Mouse (Mus musculus) frontal cortex, postnatal 10 days (tissue): ENCODE results near the gene Meis2.
A peak's percentile ranks its signal among the peaks of the same experiment; 100 is the strongest.

Experiments
- DNase-seq, 2 experiments: peaks; one replicate each; pipeline ENCODE4 v3.0.0; 2022; ENCODE audit warnings: low spot score in 2 of 2, mixed read lengths in 1 of 2

Gene Meis2

GRCm38 (mm10) chr2:115857123-115858080 lies 208.2 kb downstream of the Meis2 start:
- no peak for DNase-seq

GRCm38 (mm10) chr2:115856401-115857073 lies 209.1 kb downstream of the Meis2 start:
- no peak for DNase-seq

- peak; percentile 72 to 86 for DNase-seq
Measured at GRCm38 (mm10) chr2:115855511-115856400, 209.9 kb downstream of the Meis2 start.

- DNase-seq: no peak
Measured at GRCm38 (mm10) chr2:115854828-115855311, 210.8 kb downstream of the Meis2 start.

- DNase-seq: no peak
Measured at GRCm38 (mm10) chr2:115854007-115854827, 211.4 kb downstream of the Meis2 start.

- no peak for DNase-seq
Measured at GRCm38 (mm10) chr2:115853221-115853620, 212.4 kb downstream of the Meis2 start.

- peak; percentile 62 to 63 for DNase-seq
Measured at GRCm38 (mm10) chr2:115852615-115853014, 213.0 kb downstream of the Meis2 start.

- no peak for DNase-seq
Measured at GRCm38 (mm10) chr2:115852109-115852508, 213.5 kb downstream of the Meis2 start.

- no peak for DNase-seq
Measured at GRCm38 (mm10) chr2:115850961-115851360, 214.7 kb downstream of the Meis2 start.

- DNase-seq: no peak
Measured at GRCm38 (mm10) chr2:115842821-115843220, 222.8 kb downstream of the Meis2 start.

- no peak for DNase-seq
Measured at GRCm38 (mm10) chr2:115836034-115836433, 229.6 kb downstream of the Meis2 start.

GRCm38 (mm10) chr2:115822361-115822760 lies 243.3 kb downstream of the Meis2 start:
- DNase-seq: peak in 1 of 2 experiments; percentile 10

- no peak for DNase-seq
Measured at GRCm38 (mm10) chr2:115817959-115818358, 247.7 kb downstream of the Meis2 start.

- DNase-seq: no peak
Measured at GRCm38 (mm10) chr2:115813721-115814120, 251.9 kb downstream of the Meis2 start.

GRCm38 (mm10) chr2:115813316-115813715 lies 252.3 kb downstream of the Meis2 start:
- DNase-seq: peak in 1 of 2 experiments; percentile 18
